Mouse (Mus musculus) embryonic facial prominence, embryonic 10.5 days (tissue): ENCODE results near the gene Gldc. TPM values are rescaled to one million over a fixed set of nuclear protein-coding genes. Genes with fewer than 3 reads are reported as not detected.
"Not testable (repeated sequence)": the region's sequence is repeated elsewhere in the genome, so short reads cannot be mapped to it uniquely, and the experiment has no call there.

ENCODE experiments used
- DNase-seq: peaks from one replicate; pipeline ENCODE4 v3.0.0-alpha.2; 2017; ENCODE audit warnings: low spot score
- H3K27ac ChIP-seq: fragments of 300-500 bp; sonication (generic); replicated peaks from 2 replicates; pipeline ENCODE4 v1.5.1; 2016; ENCODE audit warnings: mild to moderate bottlenecking
- H3K27me3 ChIP-seq: fragments of 300-500 bp; sonication (generic); replicated peaks from 2 replicates; pipeline ENCODE4 v1.6.1; 2016; ENCODE audit warnings: low read depth, mild to moderate bottlenecking; ENCODE audit not compliant: poor library complexity, severe bottlenecking
- H3K36me3 ChIP-seq: fragments of 300-500 bp; sonication (generic); replicated peaks from 2 replicates; pipeline ENCODE4 v1.6.1; 2016; ENCODE audit warnings: mild to moderate bottlenecking, moderate library complexity
- H3K4me1 ChIP-seq: fragments of 300-500 bp; sonication (generic); 2 replicates; pipeline ENCODE4 v1.6.1; 2016
- H3K4me3 ChIP-seq: fragments of 300-500 bp; sonication (generic); 2 replicates; pipeline ENCODE4 v1.5.1; 2016; ENCODE audit warnings: mild to moderate bottlenecking, moderate library complexity
- H3K9me3 ChIP-seq: fragments of 300-500 bp; sonication (generic); 2 replicates; pipeline ENCODE4 v1.6.1; 2016; ENCODE audit warnings: mild to moderate bottlenecking
- WGBS: fragments of 180-500 bp; shearing (Covaris S2); methylation state at CpG from one replicate; pipeline ENCODE4 v1.1.7; 2016; 5-methylcytosine and 5-hydroxymethylcytosine counted together
- polyA plus RNA-seq: library from polyadenylated mRNA; unstranded; fragments of >200 nt; fragmentation: Nextera tagmentation; extraction: Ambion mirVana; gene quantifications from 2 replicates; pipeline ENCODE4 v1.2.1, GENCODE M21; 2016

Gene Gldc
- 14.6 and 17.2 TPM in 2 replicates for polyA plus RNA-seq

GRCm38 (mm10) chr19:30174919-30175571, at the start of gene Gldc:
Gldc (minus strand) TSS chr19:30175429.
- Histone ChIP-seq H3K4me1 (peaks cover 14% of the 10 kb centered on the region; the same call in 1 of the 2 replicates), H3K36me3 (no peaks in the 10 kb centered on the region), H3K9me3 (no peaks in the 10 kb centered on the region), H3K27ac (peak within 1 kb of the TSS; percentile 85), H3K27me3 (peaks cover 49% of the 10 kb centered on the region), H3K4me3 (peak within 1 kb of the TSS; percentile 72)
- DNase-seq, result peak; percentile 86
- WGBS, result 0% methylated on average over 53 of the region's 53 CpGs

- H3K27me3 ChIP-seq, H3K36me3 ChIP-seq, H3K9me3 ChIP-seq, H3K4me3 ChIP-seq, H3K27ac ChIP-seq, H3K4me1 ChIP-seq, DNase-seq: not testable (repeated sequence)
- WGBS, result 85% methylated on average over 8 of the region's 8 CpGs
Observed at GRCm38 (mm10) chr19:30222593-30222992, 47.4 kb upstream of the Gldc start.

- Histone ChIP-seq H3K9me3 (no peaks in the 10 kb centered on the region), H3K4me3 (no peak overlapping the region), H3K36me3 (no peaks in the 10 kb centered on the region), H3K27ac (no peak overlapping the region), H3K27me3 (no peaks in the 10 kb centered on the region), H3K4me1 (peaks cover 5% of the 10 kb centered on the region)
- 26% methylated on average over 7 of the region's 7 CpGs for WGBS
- peak; percentile 69 for DNase-seq
Observed at GRCm38 (mm10) chr19:30217335-30217734, 42.1 kb upstream of the Gldc start.

- 74% methylated on average over 4 of the region's 4 CpGs for whole genome bisulfite sequencing
- no peak overlapping the region for H3K27ac ChIP-seq
- DNase-seq, result no peak
Observed at GRCm38 (mm10) chr19:30216186-30216585, 41.0 kb upstream of the Gldc start.

GRCm38 (mm10) chr19:30215736-30216135, 40.5 kb upstream of the Gldc start:
- H3K27ac ChIP-seq, H3K36me3 ChIP-seq, H3K9me3 ChIP-seq, H3K27me3 ChIP-seq, H3K4me1 ChIP-seq, DNase-seq, H3K4me3 ChIP-seq: not testable (repeated sequence)
- WGBS, result 67% methylated on average over 2 of the region's 2 CpGs

More at GRCm38 (mm10) chr19:30216186-30216585, 41.0 kb upstream of the Gldc start:
- no peaks in the 10 kb centered on the region for H3K9me3 ChIP-seq
- H3K27me3 ChIP-seq, result no peaks in the 10 kb centered on the region
- no peak overlapping the region for H3K4me3 ChIP-seq
- H3K4me1 ChIP-seq, result peaks cover 5% of the 10 kb centered on the region
- no peaks in the 10 kb centered on the region for H3K36me3 ChIP-seq

- H3K4me1 ChIP-seq, result peaks cover 5% of the 10 kb centered on the region
- WGBS, result 28% methylated on average over 2 of the region's 2 CpGs
- no peaks in the 10 kb centered on the region for H3K27me3 ChIP-seq
- no peaks in the 10 kb centered on the region for H3K36me3 ChIP-seq
- H3K9me3 ChIP-seq, result no peaks in the 10 kb centered on the region
- DNase-seq, result peak; percentile 15
- H3K4me3 ChIP-seq, result no peak overlapping the region
- H3K27ac ChIP-seq, result no peak overlapping the region
Observed at GRCm38 (mm10) chr19:30214026-30214425, 38.8 kb upstream of the Gldc start.

GRCm38 (mm10) chr19:30209006-30209405, 33.8 kb upstream of the Gldc start:
- not testable (repeated sequence) for H3K4me3 ChIP-seq, H3K36me3 ChIP-seq, H3K4me1 ChIP-seq, H3K27ac ChIP-seq, DNase-seq, H3K9me3 ChIP-seq, H3K27me3 ChIP-seq
- WGBS, result 91% methylated on average over 8 of the region's 8 CpGs

- no peak overlapping the region for H3K4me3 ChIP-seq
- no peaks in the 10 kb centered on the region for H3K4me1 ChIP-seq
- DNase-seq, result no peak
- no peaks in the 10 kb centered on the region for H3K36me3 ChIP-seq
- H3K27ac ChIP-seq, result no peak overlapping the region
- no peaks in the 10 kb centered on the region for H3K27me3 ChIP-seq
- WGBS, result 81% methylated on average over 1 of the region's 1 CpGs
- no peaks in the 10 kb centered on the region for H3K9me3 ChIP-seq
Observed at GRCm38 (mm10) chr19:30206981-30207380, 31.8 kb upstream of the Gldc start.

- H3K27ac ChIP-seq, result no peak overlapping the region
- H3K4me1 ChIP-seq, result no peaks in the 10 kb centered on the region
- no peaks in the 10 kb centered on the region for H3K36me3 ChIP-seq
- no peaks in the 10 kb centered on the region for H3K27me3 ChIP-seq
- no peak for DNase-seq
- 93% methylated on average over 4 of the region's 4 CpGs for WGBS
- no peak overlapping the region for H3K4me3 ChIP-seq
- H3K9me3 ChIP-seq, result no peaks in the 10 kb centered on the region
Observed at GRCm38 (mm10) chr19:30205874-30206273, 30.6 kb upstream of the Gldc start.

- no peaks in the 10 kb centered on the region for H3K9me3 ChIP-seq
- no peaks in the 10 kb centered on the region for H3K27me3 ChIP-seq
- no peak overlapping the region for H3K27ac ChIP-seq
- WGBS, result 18% methylated on average over 12 of the region's 12 CpGs
- no peak overlapping the region for H3K4me3 ChIP-seq
- H3K36me3 ChIP-seq, result no peaks in the 10 kb centered on the region
- no peaks in the 10 kb centered on the region for H3K4me1 ChIP-seq
- peak; percentile 72 for DNase-seq
Observed at GRCm38 (mm10) chr19:30205159-30205816, 30.1 kb upstream of the Gldc start.

- Histone ChIP-seq H3K27ac (no peak overlapping the region), H3K4me3 (no peak overlapping the region), H3K27me3 (no peaks in the 10 kb centered on the region), H3K4me1 (no peaks in the 10 kb centered on the region), H3K36me3 (no peaks in the 10 kb centered on the region), H3K9me3 (no peaks in the 10 kb centered on the region)
- WGBS, result 88% methylated on average over 7 of the region's 7 CpGs
- no peak for DNase-seq
Observed at GRCm38 (mm10) chr19:30202177-30202576, 26.9 kb upstream of the Gldc start.

GRCm38 (mm10) chr19:30194999-30195398, 19.8 kb upstream of the Gldc start:
- DNase-seq, result no peak
- H3K27ac ChIP-seq, result no peak overlapping the region
- 78% methylated on average over 6 of the region's 6 CpGs for WGBS
- peaks cover 3% of the 10 kb centered on the region; the same call in 1 of the 2 replicates for H3K9me3 ChIP-seq
- no peaks in the 10 kb centered on the region for H3K36me3 ChIP-seq
- H3K4me1 ChIP-seq, result no peaks in the 10 kb centered on the region
- H3K4me3 ChIP-seq, result no peak overlapping the region
- no peaks in the 10 kb centered on the region for H3K27me3 ChIP-seq

- 91% methylated on average over 2 of the region's 2 CpGs for WGBS
- DNase-seq, result no peak
Observed at GRCm38 (mm10) chr19:30187232-30187631, 12.0 kb upstream of the Gldc start.

More at GRCm38 (mm10) chr19:30187232-30187631, 12.0 kb upstream of the Gldc start:
- H3K36me3 ChIP-seq, result no peaks in the 10 kb centered on the region
- H3K27ac ChIP-seq, result no peak overlapping the region
- peaks cover 14% of the 10 kb centered on the region for H3K9me3 ChIP-seq
- H3K27me3 ChIP-seq, result no peaks in the 10 kb centered on the region
- no peaks in the 10 kb centered on the region for H3K4me1 ChIP-seq
- H3K4me3 ChIP-seq, result no peak overlapping the region
